Mouse (Mus musculus) lung, postnatal 25 days (tissue): ENCODE measurements around the gene Kmt2d.
"Not testable (repeated sequence)": the region's sequence is repeated elsewhere in the genome, so short reads cannot be mapped to it uniquely, and the experiment has no call there.

ENCODE experiments used
- DNase-seq: peaks from one replicate; pipeline ENCODE4 v3.0.0; 2022; ENCODE audit warnings: low spot score

The Kmt2d gene

GRCm38 (mm10) chr15:98871070-98871915, at the start of gene Kmt2d:
TSS of gene Kmt2d (minus strand) at chr15:98871204.
- DNase-seq: no peak

- not testable (repeated sequence) for DNase-seq
Observed at GRCm38 (mm10) chr15:98918499-98918895, 47.5 kb upstream of the Kmt2d start.

GRCm38 (mm10) chr15:98917538-98918498, 46.8 kb upstream of the Kmt2d start, which contains the start of gene Lmbr1l:
TSS of gene Lmbr1l (minus strand) at chr15:98918231.
- peak; percentile 100 for DNase-seq

DNA sequence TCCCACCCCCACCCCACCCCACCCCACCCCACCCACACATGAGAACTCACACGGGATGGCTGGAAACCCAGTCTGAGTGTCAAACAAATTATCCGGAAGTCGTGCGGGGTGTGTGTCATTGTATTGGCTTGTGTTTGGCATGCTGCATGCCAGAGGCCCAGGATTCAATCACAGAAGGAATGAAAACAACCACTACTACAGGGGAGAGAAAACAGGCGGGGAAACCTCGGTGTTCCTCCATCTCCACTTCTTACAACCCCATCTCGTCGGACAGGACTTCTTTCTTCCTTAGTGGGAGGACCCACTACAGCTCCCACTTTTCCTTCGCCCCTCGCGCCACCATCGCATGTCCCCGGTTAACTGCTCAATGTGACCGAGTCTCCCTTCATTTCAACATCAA, 46.1 kb upstream of the Kmt2d start:
- DNase-seq: no peak

DNA sequence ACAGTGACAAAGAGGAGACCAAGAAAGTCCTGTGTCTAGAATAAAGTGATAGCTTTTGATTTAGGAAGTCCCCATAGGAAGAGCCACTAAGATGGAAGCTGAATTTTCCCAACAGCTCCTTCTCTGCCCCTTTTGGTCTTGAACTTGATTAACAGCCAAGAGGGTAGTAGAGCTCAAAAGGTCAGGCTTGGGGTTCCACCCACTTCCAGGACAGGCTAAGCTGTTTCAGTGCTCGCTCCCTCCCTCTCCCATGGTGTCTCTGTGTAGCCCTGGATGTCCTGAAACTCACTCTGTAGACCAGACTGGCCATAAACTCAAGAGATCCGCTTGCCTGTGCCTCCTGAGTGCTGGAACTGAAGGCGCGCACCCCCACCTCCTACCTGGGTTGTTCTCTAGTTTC, 45.0 kb upstream of the Kmt2d start:
- no peak for DNase-seq

DNA sequence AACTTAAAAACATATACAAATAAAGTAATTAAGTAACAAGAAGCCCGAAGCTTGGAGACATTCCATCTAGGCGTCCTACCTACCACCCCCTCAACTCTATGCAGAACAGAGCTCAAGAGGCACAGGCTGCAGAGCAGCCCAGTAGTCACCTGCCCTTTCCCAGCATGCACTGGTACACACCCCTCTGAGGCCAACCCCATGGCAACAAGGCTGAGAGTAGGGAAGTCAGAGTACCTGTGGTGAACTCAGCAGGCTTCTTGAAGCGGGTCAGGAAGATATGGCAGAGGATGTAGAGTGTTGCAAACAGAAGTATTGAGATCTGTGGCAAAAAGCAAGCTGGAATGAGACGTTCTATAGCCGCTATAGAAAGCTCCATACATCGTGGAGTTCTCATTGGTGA, 43.9 kb upstream of the Kmt2d start:
- DNase-seq: no peak

DNA sequence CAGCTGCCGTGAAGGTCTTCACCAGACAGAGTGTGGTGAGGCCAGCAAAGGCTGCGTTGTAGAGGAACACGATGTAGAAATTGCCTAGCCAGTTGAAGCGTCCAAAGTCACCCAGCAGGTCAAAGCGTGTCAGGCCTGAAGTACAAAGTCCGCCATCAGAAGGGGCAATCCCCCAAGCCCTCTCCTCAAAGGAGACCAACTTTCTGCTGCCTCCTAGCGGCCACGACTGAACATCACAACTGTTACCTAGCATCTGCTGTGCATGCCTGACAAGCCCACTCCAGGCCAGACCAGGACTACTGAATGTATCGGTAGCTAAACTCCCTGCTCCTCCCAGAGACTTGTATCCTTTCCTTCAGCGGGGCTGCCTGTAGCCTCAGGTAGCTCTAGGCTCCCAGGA, 33.7 kb upstream of the Kmt2d start:
- DNase-seq: no peak

- DNase-seq: no peak
Observed at GRCm38 (mm10) chr15:98902600-98902999, 31.6 kb upstream of the Kmt2d start.

DNA sequence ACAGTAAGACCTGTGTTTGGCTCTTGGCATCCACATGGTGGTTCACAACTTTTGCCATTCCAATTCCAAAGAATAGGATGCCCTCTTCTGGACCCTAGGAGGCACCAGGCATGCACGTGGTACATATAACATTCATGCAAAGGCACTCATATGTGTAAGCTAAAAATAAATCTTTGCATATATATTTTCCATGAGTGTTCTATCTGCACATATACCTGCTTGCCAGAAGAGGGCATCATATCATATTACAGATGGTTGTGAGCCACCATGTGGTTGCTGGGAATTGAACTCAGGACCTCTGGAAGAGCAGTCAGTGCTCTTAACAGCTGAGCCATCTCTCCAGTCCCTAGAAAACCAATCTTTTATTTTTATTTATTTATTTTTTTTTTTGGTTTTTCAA, 30.5 kb upstream of the Kmt2d start:
- no peak for DNase-seq

- no peak for DNase-seq
Observed at GRCm38 (mm10) chr15:98897928-98898800, 27.2 kb upstream of the Kmt2d start, which contains the start of gene Dhh. TSS of gene Dhh (minus strand) at chr15:98898540.

GRCm38 (mm10) chr15:98897495-98897894, 26.5 kb upstream of the Kmt2d start:
- DNase-seq: peak; percentile 41

GRCm38 (mm10) chr15:98895635-98896589, 24.9 kb upstream of the Kmt2d start:
- DNase-seq: peak; percentile 43

GRCm38 (mm10) chr15:98894746-98895634, 24.0 kb upstream of the Kmt2d start:
- peak; percentile 34 for DNase-seq

GRCm38 (mm10) chr15:98893940-98894745, 23.1 kb upstream of the Kmt2d start, which contains the start of gene Rhebl1:
TSS of gene Rhebl1 (minus strand) at chr15:98894540.
- peak; percentile 34 for DNase-seq

- DNase-seq: no peak
Observed at GRCm38 (mm10) chr15:98893036-98893435, 22.0 kb upstream of the Kmt2d start.

GRCm38 (mm10) chr15:98891907-98892606, 21.1 kb upstream of the Kmt2d start:
- DNase-seq: peak; percentile 87

- no peak for DNase-seq
Observed at GRCm38 (mm10) chr15:98891198-98891742, 20.3 kb upstream of the Kmt2d start.
